Mouse (Mus musculus) kidney, postnatal 14 days (tissue): ENCODE measurements around the gene Mrgpra2a.
"Not testable (repeated sequence)": the region's sequence is repeated elsewhere in the genome, so short reads cannot be mapped to it uniquely, and the experiment has no call there.

Experiments
- DNase-seq: peaks from one replicate; pipeline ENCODE4 v3.0.0; 2022; ENCODE audit warnings: mixed read lengths

Gene Mrgpra2a

DNA sequence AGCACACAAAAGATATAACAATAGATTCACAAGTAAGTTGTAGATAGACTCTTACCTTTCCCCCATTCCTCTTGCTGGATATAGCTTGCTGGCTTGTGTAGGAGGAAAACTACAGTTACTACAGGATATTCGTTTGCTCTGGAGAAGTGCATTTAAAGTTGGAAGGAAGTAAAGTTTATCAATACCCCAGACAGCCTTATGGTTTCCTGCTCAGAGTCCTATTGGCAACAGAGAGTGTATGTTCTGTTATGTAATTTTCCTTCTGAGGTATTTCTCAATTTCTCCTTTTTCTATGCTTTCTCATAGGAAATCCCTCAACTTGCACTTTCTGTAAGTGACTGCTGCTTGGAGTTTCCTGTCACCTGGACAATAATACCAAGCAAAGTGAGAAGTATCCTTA, at the start of gene Mrgpra2a:
Mrgpra2a (minus strand) TSS at position 125 of the 400 bp plus-strand sequence.
- DNase-seq = not testable (repeated sequence)

- DNase-seq = not testable (repeated sequence)
Measured at GRCm38 (mm10) chr7:47491266-47491665, 39.3 kb upstream of the Mrgpra2a start.

GRCm38 (mm10) chr7:47489438-47489837, 37.5 kb upstream of the Mrgpra2a start:
- DNase-seq = not testable (repeated sequence)

DNA sequence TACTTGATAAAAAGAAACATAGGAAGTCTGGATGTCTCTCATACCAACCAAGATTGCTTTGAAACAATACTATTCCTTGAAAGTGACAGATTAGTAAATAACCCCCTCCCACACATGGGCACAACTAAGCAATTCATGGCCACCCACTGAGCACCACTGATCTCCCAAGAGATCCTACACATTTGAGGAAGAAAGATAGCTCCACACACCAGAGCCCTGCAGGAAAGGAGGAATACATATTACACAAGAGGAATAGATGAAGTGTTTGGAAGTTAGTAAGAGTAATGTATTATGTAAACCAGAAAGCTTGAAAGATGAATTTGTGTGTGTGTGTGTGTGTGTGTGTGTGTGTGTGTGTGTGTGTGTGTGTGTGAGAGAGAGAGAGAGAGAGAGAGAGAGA, 31.2 kb upstream of the Mrgpra2a start:
- not testable (repeated sequence) for DNase-seq

- not testable (repeated sequence) for DNase-seq
Measured at GRCm38 (mm10) chr7:47473904-47474303, 22.0 kb upstream of the Mrgpra2a start.

DNA sequence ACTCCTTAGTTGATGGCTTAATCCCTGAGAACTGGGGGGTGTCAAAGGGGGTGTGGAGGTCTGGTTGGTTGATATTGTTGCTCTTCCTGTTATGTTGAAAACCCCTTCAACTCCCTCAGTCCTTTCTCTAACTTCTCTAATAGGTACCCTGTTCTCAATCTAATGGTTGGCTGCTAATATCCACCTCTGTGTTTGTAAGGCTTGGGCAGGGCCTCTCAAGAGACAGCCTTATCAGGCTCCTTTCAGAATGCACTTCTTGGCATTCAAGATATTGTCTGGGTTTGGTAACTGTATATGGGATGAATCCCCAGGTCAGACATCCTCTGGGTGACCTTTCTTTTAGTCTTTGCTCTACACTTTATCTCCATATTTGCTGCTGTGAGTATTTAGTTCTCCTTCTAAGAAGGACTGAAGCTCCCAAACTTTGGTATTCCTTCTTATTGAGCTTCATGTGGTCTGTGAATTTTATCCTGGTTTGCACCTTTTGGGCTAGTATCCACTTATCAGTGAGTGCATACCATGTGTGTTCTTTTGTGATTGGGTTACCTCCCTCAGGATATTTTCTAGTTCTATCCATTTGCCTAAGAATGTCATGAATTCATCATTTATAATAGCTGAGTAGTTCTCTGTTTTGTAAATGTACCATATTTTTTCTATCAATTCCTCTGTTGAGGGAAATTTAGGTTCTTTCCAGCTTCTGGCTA, 13.5 kb upstream of the Mrgpra2a start:
- not testable (repeated sequence) for DNase-seq

GRCm38 (mm10) chr7:47445729-47446128, 6.2 kb downstream of the Mrgpra2a start:
- not testable (repeated sequence) for DNase-seq

DNA sequence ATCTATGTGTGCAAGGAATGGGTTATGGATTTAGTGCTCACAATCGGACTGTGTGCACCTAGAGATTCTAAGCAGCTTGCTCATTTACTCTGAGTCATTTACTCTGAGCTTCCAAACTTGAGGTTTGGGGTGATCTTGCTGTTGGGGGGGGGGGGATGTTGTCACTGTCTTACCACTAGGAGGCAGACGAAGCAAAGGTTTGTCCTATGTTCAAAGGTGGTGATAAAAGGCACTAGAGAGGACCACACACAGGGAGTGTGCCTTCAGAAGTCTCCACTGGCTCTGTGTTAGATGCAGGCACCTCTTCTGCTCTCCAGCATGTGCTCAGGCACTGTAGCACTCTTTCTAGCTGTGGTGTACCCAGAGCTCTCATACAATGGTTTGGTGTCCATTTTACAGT, 15.5 kb downstream of the Mrgpra2a start:
- DNase-seq = not testable (repeated sequence)

DNA sequence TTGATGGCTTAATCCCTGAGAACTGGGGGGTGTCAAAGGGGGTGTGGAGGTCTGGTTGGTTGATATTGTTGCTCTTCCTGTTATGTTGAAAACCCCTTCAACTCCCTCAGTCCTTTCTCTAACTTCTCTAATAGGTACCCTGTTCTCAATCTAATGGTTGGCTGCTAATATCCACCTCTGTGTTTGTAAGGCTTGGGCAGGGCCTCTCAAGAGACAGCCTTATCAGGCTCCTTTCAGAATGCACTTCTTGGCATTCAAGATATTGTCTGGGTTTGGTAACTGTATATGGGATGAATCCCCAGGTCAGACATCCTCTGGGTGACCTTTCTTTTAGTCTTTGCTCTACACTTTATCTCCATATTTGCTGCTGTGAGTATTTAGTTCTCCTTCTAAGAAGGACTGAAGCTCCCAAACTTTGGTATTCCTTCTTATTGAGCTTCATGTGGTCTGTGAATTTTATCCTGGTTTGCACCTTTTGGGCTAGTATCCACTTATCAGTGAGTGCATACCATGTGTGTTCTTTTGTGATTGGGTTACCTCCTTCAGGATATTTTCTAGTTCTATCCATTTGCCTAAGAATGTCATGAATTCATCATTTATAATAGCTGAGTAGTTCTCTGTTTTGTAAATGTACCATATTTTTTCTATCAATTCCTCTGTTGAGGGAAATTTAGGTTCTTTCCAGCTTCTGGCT, 24.0 kb downstream of the Mrgpra2a start:
- DNase-seq = not testable (repeated sequence)

GRCm38 (mm10) chr7:47410602-47411001, 41.3 kb downstream of the Mrgpra2a start:
- DNase-seq = no peak

- no peak for DNase-seq
Measured at GRCm38 (mm10) chr7:47409545-47409944, 42.4 kb downstream of the Mrgpra2a start.

- no peak for DNase-seq
Measured at GRCm38 (mm10) chr7:47401125-47401524, 50.8 kb downstream of the Mrgpra2a start.
